Comparison of ENCODE assay signal across 24 mouse cellular contexts in the genomic region with DNA sequence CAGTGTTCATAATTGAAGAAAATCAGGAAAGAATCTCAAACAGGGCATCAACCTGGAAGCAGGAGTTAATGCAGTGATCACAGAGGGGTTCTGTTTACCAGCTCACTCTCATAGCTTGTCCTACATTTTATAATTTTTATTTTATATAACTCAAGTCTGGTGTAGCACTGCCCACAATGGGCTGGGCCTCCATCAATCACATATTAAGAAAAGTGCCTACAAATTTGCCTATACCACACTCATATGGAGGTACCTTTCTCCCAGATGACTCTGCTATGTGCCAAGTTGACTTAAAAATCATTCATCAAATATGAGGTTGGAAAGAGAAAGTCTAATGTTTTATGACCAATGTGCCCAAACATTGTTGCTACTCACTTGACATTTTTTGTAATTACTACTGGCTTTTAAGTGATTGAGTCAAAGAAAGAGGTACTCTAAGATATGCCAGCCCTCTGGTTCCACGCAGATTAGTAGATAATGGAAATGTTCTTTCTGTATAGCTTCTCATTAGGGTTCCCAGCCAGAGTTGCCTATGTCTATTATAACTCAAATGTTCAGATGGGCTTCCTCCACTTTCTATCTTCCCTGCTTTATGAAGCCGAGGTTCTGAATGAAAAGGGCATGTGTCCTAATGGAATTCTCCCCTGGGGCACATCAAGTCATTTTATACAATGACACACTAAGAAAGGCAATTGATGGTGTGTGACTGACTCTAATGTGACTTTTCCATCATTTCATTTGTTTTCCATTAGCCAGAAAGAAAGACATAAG.
DNase-seq lines count a peak whose midpoint lies in the region; ATAC-seq and TF ChIP-seq lines count a peak whose summit lies in the region.
"Had no signal": no experiment of that assay in that cellular context is flagged by ENCODE, and none has a peak within 500 bp of the region (broad histone marks: within the 10 kb centered on the region; RNA-seq: fewer than 3 reads in every experiment).

No protein-coding gene starts in this region.

- peak; percentile 32 for DNase-seq in midbrain, postnatal 0 days (ENCODE audit: low spot score)
- no peak for DNase-seq in midbrain, embryonic 14.5 days
- peak; percentile 34 for DNase-seq in embryo, embryonic 11 days
- peak; percentile 51 for DNase-seq in hindbrain, embryonic 14.5 days (ENCODE audit: low spot score)
- DNase-seq in kidney, adult 18-20 months: no peak
- DNase-seq in urinary bladder, adult 18-20 months (ENCODE audit: low spot score in 2 of 2): no peak
- DNase-seq: adrenal gland, adult 8-10 months; B cell, adult 2 months; cerebellum, adult 2 months; cerebellum, postnatal 25 days; gastrocnemius, postnatal 36 days; heart, adult 2 months; kidney, adult 2 months; liver, embryonic 13.5 days; lung, adult 2 months had no signal

- no peak overlapping the region for H3K9ac ChIP-seq in midbrain, postnatal 0 days (replicated peaks; ENCODE audit: low read length, poor library complexity, severe bottlenecking)
- H3K9ac ChIP-seq in midbrain, embryonic 14.5 days (replicated peaks; ENCODE audit: low read length): no peak overlapping the region
- no peak overlapping the region for H3K9ac ChIP-seq in hindbrain, embryonic 14.5 days
- H3K9ac ChIP-seq in neural tube, embryonic 14.5 days (replicated peaks; ENCODE audit: low read depth, low read length): no peak overlapping the region
- H3K9ac ChIP-seq: embryonic facial prominence, embryonic 12.5 days; heart, embryonic 13.5 days; liver, embryonic 13.5 days had no signal

- no peak overlapping the region for H3K27ac ChIP-seq in midbrain, postnatal 0 days (ENCODE audit: low read depth, low read length)
- no peak overlapping the region for H3K27ac ChIP-seq in midbrain, embryonic 14.5 days (replicated peaks; ENCODE audit: low read depth, low read length)
- 0 out of 2 replicates have a peak overlapping the region, but pooled peaks have one; percentile 26 for H3K27ac ChIP-seq in hindbrain, embryonic 14.5 days
- no peak overlapping the region for H3K27ac ChIP-seq in neural tube, embryonic 14.5 days (ENCODE audit: low read depth, low read length)
- H3K27ac ChIP-seq: embryonic facial prominence, embryonic 12.5 days; heart, adult 2 months; heart, embryonic 13.5 days; kidney, postnatal 0 days; left cerebral cortex, adult 2 months; liver, embryonic 13.5 days had no signal

- WGBS in midbrain, postnatal 0 days: 33% methylated on average over 2 of the region's 2 CpGs
- 13% methylated on average over 2 of the region's 2 CpGs for WGBS in midbrain, embryonic 14.5 days
- WGBS in hindbrain, embryonic 14.5 days: 10% methylated on average over 2 of the region's 2 CpGs
- 16% methylated on average over 2 of the region's 2 CpGs for WGBS in neural tube, embryonic 14.5 days

- no peaks in the 10 kb centered on the region for H3K36me3 ChIP-seq in midbrain, postnatal 0 days (ENCODE audit: insufficient read depth, low read length)
- H3K36me3 ChIP-seq in midbrain, embryonic 14.5 days (ENCODE audit: control insufficient read depth, insufficient read depth, low read length): no peaks in the 10 kb centered on the region
- no peaks in the 10 kb centered on the region for H3K36me3 ChIP-seq in hindbrain, embryonic 14.5 days (replicated peaks; ENCODE audit: control insufficient read depth, insufficient read depth)
- H3K36me3 ChIP-seq in neural tube, embryonic 14.5 days (ENCODE audit: control insufficient read depth, insufficient read depth, low read length): no peaks in the 10 kb centered on the region
- H3K36me3 ChIP-seq: embryonic facial prominence, embryonic 12.5 days; G1E; heart, embryonic 13.5 days; liver, embryonic 13.5 days had no signal

- H3K27me3 ChIP-seq in midbrain, postnatal 0 days (ENCODE audit: insufficient read depth, low read length): no peaks in the 10 kb centered on the region
- no peaks in the 10 kb centered on the region for H3K27me3 ChIP-seq in midbrain, embryonic 14.5 days (ENCODE audit: control insufficient read depth, insufficient read depth, low read length)
- no peaks in the 10 kb centered on the region for H3K27me3 ChIP-seq in hindbrain, embryonic 14.5 days (ENCODE audit: control insufficient read depth, insufficient read depth, low read length)
- no peaks in the 10 kb centered on the region for H3K27me3 ChIP-seq in neural tube, embryonic 14.5 days (ENCODE audit: control insufficient read depth, insufficient read depth, low read length)
- H3K27me3 ChIP-seq: CH12.LX; embryonic facial prominence, embryonic 12.5 days; heart, embryonic 13.5 days; liver, embryonic 13.5 days; megakaryocyte, embryonic 14.5 days had no signal

- TF ChIP-seq CTCF in midbrain, postnatal 0 days (IDR thresholded peaks at IDR 0.05): no peak

- no peak for ATAC-seq in midbrain, postnatal 0 days (ENCODE audit: low FRiP score)
- no peak for ATAC-seq in midbrain, embryonic 14.5 days (ENCODE audit: low FRiP score, low TSS enrichment)
- peak; percentile 55 for ATAC-seq in hindbrain, embryonic 14.5 days (ENCODE audit: low FRiP score)
- peak; percentile 51; the same call in 1 of the 2 replicates for ATAC-seq in neural tube, embryonic 14.5 days (ENCODE audit: low read depth)
- ATAC-seq: inflammation-experienced regulatory T-cells, adult 6 months had no signal

- H3K9me3 ChIP-seq in midbrain, postnatal 0 days (ENCODE audit: low read length): no peaks in the 10 kb centered on the region
- H3K9me3 ChIP-seq in midbrain, embryonic 14.5 days (ENCODE audit: control insufficient read depth, low read length): no peaks in the 10 kb centered on the region
- H3K9me3 ChIP-seq in hindbrain, embryonic 14.5 days (ENCODE audit: control insufficient read depth, low read length): no peaks in the 10 kb centered on the region
- H3K9me3 ChIP-seq in neural tube, embryonic 14.5 days (ENCODE audit: control insufficient read depth, low read length): no peaks in the 10 kb centered on the region
- H3K9me3 ChIP-seq: embryonic facial prominence, embryonic 12.5 days; heart, embryonic 13.5 days; liver, embryonic 13.5 days; megakaryocyte, embryonic 14.5 days had no signal

- H3K4me2 ChIP-seq in midbrain, postnatal 0 days (ENCODE audit: low read depth, low read length, poor library complexity, severe bottlenecking): no peak overlapping the region
- H3K4me2 ChIP-seq in midbrain, embryonic 14.5 days (ENCODE audit: low read length): no peak overlapping the region
- no peak overlapping the region for H3K4me2 ChIP-seq in hindbrain, embryonic 14.5 days (replicated peaks)
- no peak overlapping the region for H3K4me2 ChIP-seq in neural tube, embryonic 14.5 days (ENCODE audit: low read depth, low read length)
- H3K4me2 ChIP-seq: embryonic facial prominence, embryonic 12.5 days; heart, embryonic 13.5 days; liver, embryonic 13.5 days had no signal

- H3K4me1 ChIP-seq in midbrain, postnatal 0 days (ENCODE audit: insufficient read depth, low read length): no peaks in the 10 kb centered on the region
- H3K4me1 ChIP-seq in midbrain, embryonic 14.5 days (ENCODE audit: control insufficient read depth, insufficient read depth, low read length): no peaks in the 10 kb centered on the region
- H3K4me1 ChIP-seq in hindbrain, embryonic 14.5 days (replicated peaks; ENCODE audit: control insufficient read depth, insufficient read depth, low read length): no peaks in the 10 kb centered on the region
- no peaks in the 10 kb centered on the region for H3K4me1 ChIP-seq in neural tube, embryonic 14.5 days (ENCODE audit: control insufficient read depth, insufficient read depth, low read length)
- H3K4me1 ChIP-seq: embryonic facial prominence, embryonic 12.5 days; heart, embryonic 13.5 days; liver, embryonic 13.5 days; megakaryocyte, embryonic 14.5 days had no signal

- H3K4me3 ChIP-seq in midbrain, postnatal 0 days (ENCODE audit: low read depth, low read length): no peak overlapping the region
- H3K4me3 ChIP-seq in midbrain, embryonic 14.5 days (replicated peaks; ENCODE audit: low read depth, low read length): no peak overlapping the region
- H3K4me3 ChIP-seq in hindbrain, embryonic 14.5 days (replicated peaks; ENCODE audit: low read length): no peak overlapping the region
- H3K4me3 ChIP-seq in neural tube, embryonic 14.5 days (ENCODE audit: low read depth, low read length): no peak overlapping the region
- H3K4me3 ChIP-seq: embryonic facial prominence, embryonic 12.5 days; heart, adult 2 months; heart, embryonic 13.5 days; left cerebral cortex, adult 2 months; liver, embryonic 13.5 days; megakaryocyte, embryonic 14.5 days had no signal

Comparison
In these comparisons a context has a peak if more than half of its experiments do, and no peak if none do; other contexts are left out.
1. DNase-seq: peak in midbrain, postnatal 0 days (single experiment), embryo, embryonic 11 days (single experiment) and hindbrain, embryonic 14.5 days (single experiment); none in midbrain, embryonic 14.5 days (single experiment), kidney, adult 18-20 months (single experiment) and urinary bladder, adult 18-20 months (0 of 2).
2. ATAC-seq: peak in hindbrain, embryonic 14.5 days (single experiment) and neural tube, embryonic 14.5 days (single experiment); none in midbrain, postnatal 0 days (single experiment) and midbrain, embryonic 14.5 days (single experiment).